Mouse (Mus musculus) megakaryocyte, embryonic 14.5 days (primary cell): ENCODE measurements around the gene Ppil1.

Experiments
- FLI1 ChIP-seq: IDR thresholded peaks from 2 replicates; pipeline ENCODE4 v1.6.1; 2012; ENCODE audit warnings: low read length, inconsistent platforms, mixed read lengths
- GATA1 ChIP-seq: IDR thresholded peaks from 3 replicates; pipeline ENCODE4 v1.6.1; 2012; ENCODE audit warnings: mixed read lengths, low read length, inconsistent platforms, borderline replicate concordance

- TF ChIP-seq GATA1, result no peak
- no peak for TF ChIP-seq FLI1
Measured at GRCm38 (mm10) chr17:29261603-29262258, 2.3 kb downstream of the Ppil1 start.
